Mouse (Mus musculus) ovary, adult 2 months (tissue): ENCODE results near the gene Col3a1. TPM values are rescaled to one million over a fixed set of nuclear protein-coding genes. Genes with fewer than 3 reads are reported as not detected.

Experiments
- polyA plus RNA-seq: library from polyadenylated mRNA; depleted of rRNA; stranded (reverse); fragments of >200 nt; gene quantifications from 2 replicates; pipeline ENCODE4 v1.2.3, GENCODE M21; 2012; rRNA removed

Col3a1 gene
- polyA plus RNA-seq = 127 and 163 TPM in 2 replicates

GRCm38 (mm10) chr1:45311388-45311787, at the start of gene Col3a1:
Col3a1 (plus strand) TSS chr1:45311538.

Other genes with a start within 250 kb of the Col3a1 start
- 11.0 and 13.1 TPM in 2 replicates for gene Col5a2, start 191.7 kb downstream of the Col3a1 start, polyA plus RNA-seq